Mouse (Mus musculus): ENCODE results near the gene Abcb6. TPM values are rescaled to one million over a fixed set of nuclear protein-coding genes. Genes with fewer than 3 reads are reported as not detected.
A peak's percentile ranks its signal among the peaks of the same experiment; 100 is the strongest.

Gene Abcb6
- 1 to 10 TPM; 1.4 to 2.8 TPM for polyA plus RNA-seq (2017; shearing (Covaris generic))

- peak; percentile 95 for ATAC-seq
These were observed at the start of gene Abcb6 for GRCm38 (mm10) chr1:75180105-75180590. Gene Abcb6 (minus strand): TSS chr1:75180392.

- no peak for ATAC-seq
These were observed 49.0 kb upstream of the Abcb6 start for GRCm38 (mm10) chr1:75229158-75229557.

DNA sequence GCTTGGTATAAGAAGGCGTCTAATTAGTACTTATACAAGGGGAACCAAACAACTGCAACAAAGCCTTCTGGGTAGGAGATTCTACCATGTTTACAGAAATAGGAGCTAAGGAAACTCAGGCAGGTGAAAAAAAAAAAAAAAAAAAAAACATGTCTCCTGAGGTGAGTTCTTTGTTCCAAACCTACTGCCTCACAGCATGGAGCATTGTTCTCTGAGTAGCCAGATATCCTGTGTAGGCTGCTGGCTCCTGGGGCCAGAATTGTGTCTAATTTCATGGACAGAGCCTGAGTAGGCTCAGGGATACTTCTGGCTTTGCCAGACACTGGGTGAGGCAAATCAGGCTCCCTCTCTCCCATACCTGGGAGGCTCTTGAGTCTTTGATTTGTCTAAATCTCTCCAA, 47.5 kb upstream of the Abcb6 start:
- no peak for ATAC-seq

DNA sequence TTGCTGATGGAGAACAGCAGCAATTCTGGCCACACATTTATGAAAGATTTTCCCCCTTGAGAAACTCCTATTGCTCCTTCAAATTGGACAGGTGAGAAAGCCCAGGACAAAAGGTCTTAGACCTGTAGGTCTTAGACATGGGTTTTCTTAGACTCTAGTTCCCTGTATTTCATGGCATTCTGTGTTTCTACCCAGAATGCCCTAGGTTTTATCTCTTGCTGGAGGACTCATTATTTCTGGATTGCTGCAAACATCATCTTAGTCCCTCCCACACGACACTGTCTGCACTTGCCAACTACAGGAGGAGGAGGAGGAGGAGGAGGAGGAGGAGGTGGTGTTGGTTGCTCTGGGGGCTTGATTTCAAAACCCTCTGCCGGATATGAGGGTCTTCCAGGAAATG, 45.9 kb upstream of the Abcb6 start:
- no peak for ATAC-seq

DNA sequence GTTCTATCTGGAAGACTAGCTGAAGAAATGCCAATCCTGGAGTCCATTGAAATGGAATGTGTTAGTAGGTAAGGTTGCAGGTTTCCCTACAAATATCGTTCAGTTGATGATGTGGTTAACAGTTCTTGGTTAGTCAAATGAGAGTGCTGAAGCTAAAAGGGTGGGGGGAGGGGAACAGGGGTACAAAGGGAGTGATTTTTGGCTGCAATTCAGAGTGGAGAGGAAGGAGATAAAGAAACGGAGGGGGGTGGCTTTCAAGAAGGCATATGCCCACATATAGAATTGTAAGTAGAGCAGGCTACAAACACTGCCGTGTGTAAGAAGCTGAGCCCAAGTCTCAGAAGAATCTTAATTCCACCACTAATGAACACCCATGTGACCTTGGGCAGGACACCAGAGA, 45.3 kb upstream of the Abcb6 start:
- ATAC-seq: no peak

DNA sequence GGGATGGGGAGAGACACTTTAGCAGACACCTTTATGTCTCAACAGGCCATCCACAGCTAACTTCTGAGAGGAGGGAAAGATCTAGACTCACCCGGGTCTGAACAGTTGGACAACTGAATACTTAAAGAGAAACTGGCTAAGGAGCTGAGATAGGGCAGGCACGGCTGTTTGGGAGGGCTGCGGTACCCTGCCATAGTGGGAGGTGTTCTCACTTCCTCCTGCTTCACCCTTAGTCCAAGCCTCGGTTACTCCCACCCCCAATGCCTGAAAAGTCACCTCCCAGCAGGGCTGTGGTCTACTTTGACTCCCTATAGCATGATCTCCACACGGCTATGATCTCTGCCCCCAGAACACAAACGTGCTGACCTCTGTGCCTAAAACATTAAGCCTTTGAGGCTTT, 43.3 kb upstream of the Abcb6 start:
- no peak for ATAC-seq

GRCm38 (mm10) chr1:75222926-75223325, 42.7 kb upstream of the Abcb6 start:
- no peak for ATAC-seq

DNA sequence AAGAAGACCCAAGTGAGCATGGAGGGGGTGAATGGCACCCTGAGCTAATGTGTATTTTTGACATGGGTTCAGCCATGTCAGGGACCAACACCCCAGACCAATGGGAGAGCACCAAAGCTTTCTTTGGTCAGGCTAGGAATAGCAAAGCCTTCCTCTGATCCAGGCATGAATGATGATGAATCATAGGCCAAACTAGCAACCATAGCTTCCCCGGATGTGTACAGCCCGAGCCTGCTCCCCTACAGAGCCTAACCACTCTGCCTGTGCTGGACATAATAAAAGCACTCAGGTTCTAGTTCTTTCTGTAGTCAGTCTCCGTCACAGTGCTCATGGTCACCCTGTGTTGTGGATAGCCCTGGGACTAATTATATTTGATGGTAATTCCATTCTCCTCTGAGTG, 41.3 kb upstream of the Abcb6 start:
- ATAC-seq: no peak

- no peak for ATAC-seq
These were observed 39.3 kb upstream of the Abcb6 start, which contains the start of gene Tuba4a for GRCm38 (mm10) chr1:75219531-75219930. Gene Tuba4a (minus strand): TSS chr1:75219865.

DNA sequence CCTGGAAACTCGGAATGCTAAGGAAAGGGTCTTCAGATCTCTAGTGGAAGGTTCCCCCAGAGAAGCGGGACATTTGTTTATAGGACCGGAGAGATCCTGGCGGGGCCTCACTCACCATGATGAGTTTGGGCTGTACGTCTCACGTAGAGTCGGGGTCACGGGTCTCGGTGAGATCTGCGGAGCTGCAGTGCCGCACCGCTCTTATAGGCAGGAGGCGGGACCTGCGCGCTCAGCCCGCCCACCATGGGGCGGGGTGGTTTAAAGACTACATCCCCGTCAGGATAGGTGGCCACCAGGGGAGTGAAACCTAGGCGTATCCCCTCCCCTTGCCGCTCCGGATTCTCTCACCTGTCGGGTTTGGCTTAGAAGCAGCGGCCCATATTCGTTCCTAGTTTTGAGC, 38.9 kb upstream of the Abcb6 start:
- peak; percentile 91 for ATAC-seq

GRCm38 (mm10) chr1:75218227-75219001, 38.2 kb upstream of the Abcb6 start:
- ATAC-seq: peak; percentile 54

- peak; percentile 1 for ATAC-seq
These were observed 37.7 kb upstream of the Abcb6 start for GRCm38 (mm10) chr1:75217893-75218226.

- no peak for ATAC-seq
These were observed 36.8 kb upstream of the Abcb6 start for GRCm38 (mm10) chr1:75216797-75217585.

- ATAC-seq: no peak
These were observed 35.6 kb upstream of the Abcb6 start for GRCm38 (mm10) chr1:75215785-75216184.

DNA sequence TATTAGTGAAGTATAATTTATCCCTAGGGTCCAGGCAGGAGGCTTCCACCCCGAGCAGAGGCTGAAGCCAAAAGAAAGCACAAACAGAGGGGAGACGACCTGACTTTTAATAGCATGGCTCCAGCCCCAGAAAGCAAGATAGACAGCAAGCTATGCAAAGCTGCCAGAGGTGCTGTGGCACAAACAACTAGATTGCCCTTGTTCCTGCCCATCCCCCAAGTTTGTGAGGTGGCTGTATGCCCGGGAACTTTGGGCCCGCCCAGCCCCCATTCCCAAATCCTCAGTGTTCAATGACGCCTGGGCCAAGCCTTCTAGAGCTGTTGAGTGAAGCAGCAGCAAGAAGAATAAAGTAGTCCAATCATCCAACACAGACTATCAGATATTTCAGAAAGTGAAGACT, 34.7 kb upstream of the Abcb6 start:
- ATAC-seq: no peak

- ATAC-seq: no peak
These were observed 34.2 kb upstream of the Abcb6 start for GRCm38 (mm10) chr1:75214442-75214841.

DNA sequence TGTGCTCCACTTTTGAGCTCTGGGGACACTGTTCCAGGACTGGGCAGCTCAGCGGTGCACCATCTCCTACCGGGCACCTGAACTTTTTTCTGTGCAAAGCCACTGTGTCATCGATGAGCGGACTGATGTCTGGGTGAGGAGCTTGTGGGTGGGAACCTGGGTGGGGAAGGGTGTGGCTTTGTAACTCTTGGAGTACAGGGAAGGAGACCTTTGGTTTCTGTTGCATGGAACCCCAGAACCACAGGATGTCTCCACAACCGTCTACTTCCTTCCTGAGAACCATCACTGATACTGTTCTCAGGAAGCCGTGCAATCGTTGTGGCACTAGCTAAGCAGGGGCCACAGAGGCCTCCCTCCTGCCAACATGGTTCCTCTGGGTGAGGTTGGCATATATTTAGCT, 32.9 kb upstream of the Abcb6 start:
- ATAC-seq: no peak

DNA sequence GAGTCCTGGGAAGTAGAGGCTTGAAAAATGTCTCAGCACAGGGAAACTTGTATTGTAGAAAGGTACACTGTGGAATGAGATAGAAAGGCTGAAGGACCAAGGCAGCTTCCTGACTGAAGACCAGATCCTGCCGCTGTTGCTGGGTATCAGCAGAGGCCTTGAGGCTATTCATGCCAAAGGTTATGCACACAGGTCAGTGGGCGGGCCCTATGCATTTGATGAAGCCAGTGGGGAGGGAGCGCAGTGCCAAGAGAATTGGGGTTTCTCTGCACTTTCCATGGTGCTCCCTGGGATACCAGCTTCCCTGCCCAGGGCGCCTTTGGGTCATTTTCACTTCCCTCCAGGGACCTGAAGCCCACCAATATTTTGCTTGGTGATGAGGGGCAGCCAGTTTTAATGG, 32.4 kb upstream of the Abcb6 start:
- ATAC-seq: no peak

DNA sequence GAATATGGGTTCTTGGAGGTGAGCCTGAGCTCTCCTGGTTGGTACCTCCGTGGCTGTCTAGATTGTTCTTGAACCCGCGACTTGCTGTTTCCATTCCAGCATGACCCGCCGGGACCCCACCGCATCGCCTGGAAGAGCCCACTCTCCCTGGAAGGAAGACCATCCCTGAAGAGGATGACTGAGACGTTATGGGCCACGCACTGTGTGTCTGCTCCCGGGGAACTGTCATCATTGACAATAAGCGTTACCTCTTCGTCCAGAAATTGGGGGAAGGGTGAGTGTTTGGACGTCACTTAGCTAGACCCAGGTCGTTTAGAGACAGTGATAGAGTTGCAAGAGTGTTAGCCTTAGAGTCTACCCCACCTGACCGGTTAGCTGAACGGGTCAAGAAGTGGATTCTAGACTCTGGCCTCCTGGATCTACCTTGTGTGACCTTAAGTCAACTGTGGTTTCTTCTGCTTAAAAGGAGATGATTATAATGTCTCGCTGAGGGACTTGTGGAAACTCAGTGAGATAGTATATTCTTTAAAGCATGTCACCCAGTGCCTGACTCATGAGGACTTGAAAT, 31.0 kb upstream of the Abcb6 start:
- peak; percentile 3 for ATAC-seq

DNA sequence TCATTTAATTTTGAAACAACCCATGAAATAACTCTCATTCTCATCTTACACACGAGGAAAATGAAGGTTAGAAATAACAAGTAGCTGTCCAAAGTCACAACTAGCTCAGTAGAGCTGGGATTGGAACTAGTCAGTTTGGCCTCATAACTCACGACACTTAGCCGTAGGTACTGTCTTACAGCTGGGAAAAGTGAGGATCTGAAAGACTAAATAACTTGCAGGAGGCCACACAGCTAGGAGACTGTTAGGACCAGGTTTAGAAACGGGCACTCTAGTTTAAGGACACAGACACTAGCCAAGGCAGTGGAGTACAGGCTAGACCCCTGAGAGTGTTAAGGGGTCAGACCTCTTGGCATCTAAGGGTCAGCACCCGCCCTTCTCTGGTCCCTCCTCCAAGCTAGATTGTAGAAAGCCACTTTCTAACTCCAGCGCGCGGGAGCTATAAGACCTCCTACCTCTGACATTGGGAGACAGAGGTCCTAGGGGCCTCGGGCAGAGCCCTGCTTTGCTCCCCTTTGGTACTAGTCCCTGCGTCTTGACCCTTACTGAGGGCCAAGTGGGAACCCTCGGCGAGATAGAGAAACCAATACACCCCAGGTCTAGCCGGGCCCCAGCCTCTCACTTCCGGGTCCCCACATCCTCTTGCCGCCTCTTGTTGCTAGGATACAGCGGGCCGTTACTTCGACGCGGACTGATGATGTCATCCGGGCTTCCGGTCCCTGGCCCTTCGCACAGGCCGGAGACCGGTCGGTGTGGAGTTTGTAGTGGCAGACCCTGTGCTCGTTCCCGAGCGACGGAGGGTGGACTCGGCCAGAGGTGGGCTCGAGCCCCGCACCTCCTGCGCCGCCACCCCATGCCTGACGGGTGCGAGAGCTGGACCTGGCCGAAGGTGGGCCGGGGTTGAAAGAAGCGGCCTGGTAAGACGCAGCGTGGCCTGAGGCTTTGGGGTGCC, 30.2 kb upstream of the Abcb6 start, which contains the start of the genes Glb1l and Stk16:
Glb1l (minus strand) TSS at position 678 of the 952 bp plus-strand sequence.
Stk16 (plus strand) TSS at position 703 of the 952 bp plus-strand sequence.
- ATAC-seq: peak; percentile 91

DNA sequence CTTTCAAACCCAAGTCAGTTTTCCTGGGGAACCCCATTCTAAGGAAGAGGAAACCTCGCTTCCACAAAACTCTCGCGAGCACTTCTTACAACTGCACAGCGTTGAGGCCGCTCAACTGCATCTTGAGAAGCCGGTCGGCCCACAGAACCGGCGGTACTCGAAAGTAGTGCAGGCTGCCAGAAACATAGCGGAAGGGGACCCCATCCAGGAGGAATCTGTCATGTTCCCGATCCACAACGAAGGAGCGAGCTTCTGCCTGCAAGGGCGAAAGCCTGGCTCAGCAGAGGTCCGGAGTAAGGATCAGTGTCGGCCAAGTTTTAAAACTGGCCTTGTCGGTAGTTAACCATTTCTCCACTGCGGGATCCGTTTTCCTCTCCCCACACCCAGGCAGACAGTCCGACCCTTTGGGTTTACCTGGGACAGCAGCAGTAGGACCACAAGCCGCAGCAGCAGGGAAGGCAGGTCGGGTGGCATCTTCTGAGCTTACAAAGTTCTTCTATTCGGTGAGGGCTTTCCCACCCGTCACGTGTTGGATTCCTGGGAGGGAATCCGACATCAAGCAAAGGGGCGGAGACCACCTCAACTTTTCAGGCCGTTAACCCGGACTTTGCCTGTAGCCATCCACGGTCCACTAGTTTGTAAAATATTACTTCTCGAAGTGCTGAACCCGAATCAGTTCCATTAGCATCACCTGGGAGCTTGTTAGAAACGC, 28.9 kb upstream of the Abcb6 start:
- peak; percentile 10 for ATAC-seq

Data from activated CD4-positive, CD25-positive, alpha-beta regulatory T cell, adult 4 months (primary cell).